Mouse (Mus musculus) embryonic fibroblast, embryonic 13.5 days (primary cell): Measurements from ENCODE around the gene Gm20388.

Source experiments
- CTCF ChIP-seq: IDR thresholded peaks from 2 replicates; pipeline ENCODE4 v1.5.1; 2011; ENCODE audit warnings: mild to moderate bottlenecking, control low read depth, low read length, moderate library complexity, borderline replicate concordance; ENCODE audit not compliant: insufficient read depth
- POLR2A ChIP-seq: IDR thresholded peaks from 2 replicates; pipeline ENCODE4 v1.6.1; 2011; ENCODE audit warnings: low read depth, mild to moderate bottlenecking, control low read depth, low read length, moderate library complexity

DNA sequence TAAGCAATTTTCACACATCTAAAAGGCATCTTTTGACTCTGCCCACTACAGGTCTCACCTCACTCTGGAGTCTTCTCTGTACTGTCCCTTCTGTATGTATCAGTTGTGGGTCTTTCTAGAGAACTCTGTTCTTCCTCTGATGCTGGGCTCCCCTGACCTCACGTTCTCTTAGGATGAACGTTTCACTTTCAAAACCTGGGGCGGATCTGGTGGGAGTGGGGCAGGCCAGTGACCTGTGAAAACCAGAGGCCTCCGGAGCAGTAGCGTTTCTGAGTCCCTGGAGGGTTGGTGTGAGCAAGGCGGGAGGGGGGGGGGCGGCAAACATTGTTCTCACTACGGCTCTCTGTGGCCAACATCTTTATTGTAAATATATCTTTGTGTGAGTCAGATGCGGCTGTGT lies 2147.9 kb downstream of the Gm20388 start:
- no peak for TF ChIP-seq CTCF
- no peak for TF ChIP-seq POLR2A
